Mouse (Mus musculus): ENCODE data around the gene Ucn3. TPM values are rescaled to one million over a fixed set of nuclear protein-coding genes. Genes with fewer than 3 reads are reported as not detected.
"Not testable (repeated sequence)": the region's sequence is repeated elsewhere in the genome, so short reads cannot be mapped to it uniquely, and the experiment has no call there.

The Ucn3 gene
- polyA plus RNA-seq, 1 experiment from 2014 or later = not detected

- 88% methylated on average over 5 of the region's 5 CpGs for WGBS
- Histone ChIP-seq H3K27ac (no peak overlapping the region), H3K9me3 (no peaks in the 10 kb centered on the region), H3K4me2 (no peak overlapping the region), H3K27me3 (no peaks in the 10 kb centered on the region), H3K9ac (no peak overlapping the region), H3K36me3 (0 out of 2 replicates have a peak, but pooled peaks cover 2% of the 10 kb centered on the region), H3K4me3 (no peak overlapping the region), H3K4me1 (no peaks in the 10 kb centered on the region)
- no peak for ATAC-seq (ENCODE audit: insufficient number of reproducible peaks, low FRiP score, low TSS enrichment, low read depth)
Measured at GRCm38 (mm10) chr13:3910356-3910755, 34.8 kb downstream of the Ucn3 start.

DNA sequence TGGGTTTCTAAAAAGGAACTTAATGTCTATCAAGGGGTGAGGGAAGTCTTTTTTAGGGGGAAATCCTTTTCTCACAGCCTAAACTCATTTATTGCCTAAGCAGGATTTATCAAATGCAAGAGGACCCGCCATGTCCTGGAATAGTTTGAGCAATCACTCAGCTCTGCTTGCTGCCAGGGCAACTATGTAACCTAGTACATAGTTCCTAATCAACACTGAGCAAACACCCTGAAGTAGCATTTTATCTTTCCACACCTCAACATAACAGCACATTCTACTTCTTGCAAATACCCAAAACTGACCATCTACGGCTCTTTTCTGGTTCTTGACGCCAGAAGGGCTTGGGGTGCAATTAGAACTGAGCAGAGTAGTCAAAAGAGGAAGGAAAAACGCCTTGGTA, 36.9 kb downstream of the Ucn3 start:
- no peaks in the 10 kb centered on the region for H3K9me3 ChIP-seq
- ATAC-seq (ENCODE audit: insufficient number of reproducible peaks, low FRiP score, low TSS enrichment, low read depth) = no peak
- 86% methylated on average over 4 of the region's 4 CpGs for WGBS

DNA sequence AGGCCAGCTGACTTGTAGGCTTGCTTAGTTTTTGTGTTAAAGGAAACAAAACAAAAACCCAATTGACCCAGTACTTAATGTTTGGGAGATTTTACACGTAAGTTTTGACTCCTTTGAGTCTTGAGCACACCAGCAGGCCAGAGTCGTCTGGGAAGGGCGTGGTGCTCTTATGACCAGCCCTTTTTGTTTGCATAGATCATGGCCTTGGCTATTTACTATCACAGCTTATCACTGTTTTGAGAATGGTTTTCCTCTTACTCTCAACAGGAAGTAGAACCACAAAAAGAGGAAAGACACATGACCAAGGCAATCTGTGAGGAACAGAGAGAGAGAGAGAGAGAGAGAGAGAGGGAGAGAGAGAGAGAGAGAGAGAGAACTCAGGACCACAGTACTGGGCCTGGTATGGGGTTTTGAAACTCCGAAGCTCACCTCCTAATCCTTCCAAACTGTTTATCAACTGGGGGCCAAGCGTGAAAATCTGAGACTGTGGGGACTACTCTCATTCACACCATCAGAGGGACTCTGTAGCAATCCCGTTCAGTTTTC, 37.9 kb downstream of the Ucn3 start:
- Histone ChIP-seq H3K4me2 (no peak overlapping the region), H3K4me1 (no peaks in the 10 kb centered on the region), H3K4me3 (no peak overlapping the region), H3K27me3 (no peaks in the 10 kb centered on the region), H3K36me3 (0 out of 2 replicates have a peak, but pooled peaks cover 2% of the 10 kb centered on the region), H3K9me3 (no peaks in the 10 kb centered on the region), H3K9ac (no peak overlapping the region), H3K27ac (no peak overlapping the region)
- ATAC-seq (ENCODE audit: insufficient number of reproducible peaks, low FRiP score, low TSS enrichment, low read depth) = no peak
- 83% methylated on average over 6 of the region's 6 CpGs for WGBS

More for the DNA sequence above, 36.9 kb downstream of the Ucn3 start:
- no peak overlapping the region for H3K27ac ChIP-seq
- H3K9ac ChIP-seq = no peak overlapping the region
- no peak overlapping the region for H3K4me2 ChIP-seq
- no peaks in the 10 kb centered on the region for H3K4me1 ChIP-seq
- H3K36me3 ChIP-seq = 0 out of 2 replicates have a peak, but pooled peaks cover 2% of the 10 kb centered on the region
- no peaks in the 10 kb centered on the region for H3K27me3 ChIP-seq
- H3K4me3 ChIP-seq = no peak overlapping the region

GRCm38 (mm10) chr13:3899301-3899700, 45.8 kb downstream of the Ucn3 start:
- H3K27ac ChIP-seq = no peak overlapping the region
- 86% methylated on average over 9 of the region's 9 CpGs for WGBS
- H3K4me1 ChIP-seq = peaks cover 3% of the 10 kb centered on the region; the same call in 1 of the 2 replicates
- H3K4me3 ChIP-seq = no peak overlapping the region
- no peaks in the 10 kb centered on the region for H3K27me3 ChIP-seq
- ATAC-seq (ENCODE audit: insufficient number of reproducible peaks, low FRiP score, low TSS enrichment, low read depth) = no peak
- H3K9me3 ChIP-seq = no peaks in the 10 kb centered on the region
- peaks cover 9% of the 10 kb centered on the region for H3K36me3 ChIP-seq
- H3K9ac ChIP-seq = no peak overlapping the region
- no peak overlapping the region for H3K4me2 ChIP-seq

DNA sequence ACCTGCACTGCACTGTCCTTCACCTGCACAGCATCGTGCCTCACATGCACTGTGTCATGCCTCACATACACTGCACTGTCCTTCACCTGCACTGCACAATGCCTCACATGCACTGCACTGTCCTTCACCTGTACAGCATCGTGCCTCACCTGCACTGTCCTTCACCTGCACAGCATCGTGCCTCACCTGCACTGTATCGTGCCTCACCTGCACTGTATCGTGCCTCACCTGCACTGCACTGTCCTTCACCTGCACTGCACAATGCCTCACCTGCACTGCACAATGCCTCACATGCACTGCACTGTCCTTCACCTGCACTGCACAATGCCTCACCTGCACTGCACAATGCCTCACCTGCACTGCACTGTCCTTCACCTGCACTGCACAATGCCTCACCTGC, 46.9 kb downstream of the Ucn3 start:
- not testable (repeated sequence) for H3K9ac ChIP-seq; ATAC-seq (ENCODE audit: insufficient number of reproducible peaks, low FRiP score, low TSS enrichment, low read depth); H3K4me2 ChIP-seq; H3K27ac ChIP-seq; H3K9me3 ChIP-seq; H3K36me3 ChIP-seq; H3K4me3 ChIP-seq; H3K27me3 ChIP-seq
- H3K4me1 ChIP-seq = peaks cover 11% of the 10 kb centered on the region; the same call in 1 of the 2 replicates
- 96% methylated on average over 5 of the region's 5 CpGs for WGBS

- ATAC-seq (ENCODE audit: insufficient number of reproducible peaks, low FRiP score, low TSS enrichment, low read depth) = no peak
- Histone ChIP-seq H3K4me2 (no peak overlapping the region), H3K4me1 (peaks cover 11% of the 10 kb centered on the region; the same call in 1 of the 2 replicates), H3K36me3 (peaks cover 9% of the 10 kb centered on the region), H3K9ac (no peak overlapping the region), H3K27me3 (no peaks in the 10 kb centered on the region), H3K27ac (no peak overlapping the region), H3K9me3 (no peaks in the 10 kb centered on the region), H3K4me3 (no peak overlapping the region)
- 30% methylated on average over 5 of the region's 5 CpGs for WGBS
Measured at GRCm38 (mm10) chr13:3896913-3897312, 48.2 kb downstream of the Ucn3 start.

DNA sequence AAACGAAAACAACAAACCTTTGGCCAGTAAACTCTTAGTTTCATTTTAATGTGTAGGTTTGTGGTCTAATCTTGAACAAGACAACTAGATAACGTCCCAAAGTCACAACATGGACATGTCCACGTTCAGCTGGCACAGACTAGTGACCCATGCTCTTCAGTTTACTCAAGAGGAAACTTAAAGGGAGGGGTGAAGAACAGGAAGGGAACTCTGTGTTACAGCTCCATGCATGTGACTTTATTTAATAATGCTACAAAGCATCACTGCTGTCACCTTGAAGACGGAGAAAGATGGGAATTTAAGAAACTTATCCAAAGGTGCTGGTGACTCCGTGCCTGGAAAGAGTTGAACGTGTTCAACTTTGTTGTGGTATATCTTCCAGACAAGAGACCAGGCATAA, 49.1 kb downstream of the Ucn3 start:
- no peak overlapping the region for H3K4me2 ChIP-seq
- no peak for ATAC-seq (ENCODE audit: insufficient number of reproducible peaks, low FRiP score, low TSS enrichment, low read depth)
- H3K27me3 ChIP-seq = no peaks in the 10 kb centered on the region
- peaks cover 9% of the 10 kb centered on the region for H3K36me3 ChIP-seq
- no peaks in the 10 kb centered on the region for H3K9me3 ChIP-seq
- peaks cover 16% of the 10 kb centered on the region; the same call in 1 of the 2 replicates for H3K4me1 ChIP-seq
- H3K27ac ChIP-seq = no peak overlapping the region
- H3K4me3 ChIP-seq = no peak overlapping the region
- WGBS = 89% methylated on average over 6 of the region's 6 CpGs
- no peak overlapping the region for H3K9ac ChIP-seq

- Histone ChIP-seq H3K4me3 (no peak overlapping the region), H3K9me3 (no peaks in the 10 kb centered on the region), H3K27ac (no peak overlapping the region), H3K4me1 (peaks cover 16% of the 10 kb centered on the region; the same call in 1 of the 2 replicates), H3K27me3 (no peaks in the 10 kb centered on the region), H3K4me2 (no peak overlapping the region), H3K36me3 (peaks cover 9% of the 10 kb centered on the region), H3K9ac (no peak overlapping the region)
- no peak for ATAC-seq (ENCODE audit: insufficient number of reproducible peaks, low FRiP score, low TSS enrichment, low read depth)
- WGBS = 85% methylated on average over 8 of the region's 8 CpGs
Measured at GRCm38 (mm10) chr13:3895397-3895980, 49.7 kb downstream of the Ucn3 start.

- Histone ChIP-seq H3K9me3 (no peaks in the 10 kb centered on the region), H3K4me2 (no peak overlapping the region), H3K36me3 (peaks cover 7% of the 10 kb centered on the region; the same call in 1 of the 2 replicates), H3K9ac (no peak overlapping the region), H3K27me3 (no peaks in the 10 kb centered on the region), H3K4me1 (peaks cover 22% of the 10 kb centered on the region; the same call in 1 of the 2 replicates), H3K4me3 (no peak overlapping the region), H3K27ac (no peak overlapping the region)
- 67% methylated on average over 8 of the region's 8 CpGs for WGBS
- ATAC-seq (ENCODE audit: insufficient number of reproducible peaks, low FRiP score, low TSS enrichment, low read depth) = no peak
Measured at GRCm38 (mm10) chr13:3894549-3894948, 50.6 kb downstream of the Ucn3 start.

DNA sequence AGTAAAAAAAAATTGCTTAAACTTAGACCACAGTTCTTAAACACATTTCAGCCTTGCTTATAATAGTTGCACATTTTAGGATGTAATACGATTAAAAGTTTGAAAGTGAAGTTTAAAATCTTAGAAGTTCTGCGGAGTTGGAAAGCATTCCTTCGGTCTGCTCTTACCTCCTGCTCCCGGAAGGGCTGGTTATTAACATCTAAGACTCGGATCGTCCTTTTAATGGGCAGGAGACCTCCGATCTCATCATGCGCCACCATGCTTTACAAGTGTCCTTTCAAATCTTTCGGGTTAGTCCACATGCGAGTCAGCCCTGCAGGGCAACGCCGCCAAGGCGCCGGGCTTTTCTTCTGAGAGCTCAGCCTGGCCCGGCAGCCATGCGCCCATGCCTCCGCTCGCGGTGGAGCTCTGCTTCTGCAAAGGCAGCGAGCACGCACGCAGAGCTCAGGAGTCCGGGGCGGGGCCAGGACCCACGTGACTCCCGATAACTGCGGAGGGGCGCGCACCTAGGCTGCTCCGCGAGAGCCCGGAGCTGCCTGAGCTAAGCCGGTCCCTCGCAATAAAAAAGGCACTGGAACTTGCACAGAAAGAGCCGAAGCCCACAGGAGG, 51.9 kb downstream of the Ucn3 start:
- H3K36me3 ChIP-seq = peaks cover 10% of the 10 kb centered on the region
- peak overlapping the region; percentile 92 for H3K27ac ChIP-seq
- H3K9ac ChIP-seq = peak overlapping the region; percentile 67
- peak overlapping the region; percentile 57 for H3K4me2 ChIP-seq
- WGBS = under 1% methylated on average over 35 of the region's 35 CpGs
- no peaks in the 10 kb centered on the region for H3K27me3 ChIP-seq
- H3K4me1 ChIP-seq = peaks cover 24% of the 10 kb centered on the region
- no peaks in the 10 kb centered on the region for H3K9me3 ChIP-seq
- peak; percentile 91 for ATAC-seq (ENCODE audit: insufficient number of reproducible peaks, low FRiP score, low TSS enrichment, low read depth)
- H3K4me3 ChIP-seq = peak overlapping the region; percentile 67

DNA sequence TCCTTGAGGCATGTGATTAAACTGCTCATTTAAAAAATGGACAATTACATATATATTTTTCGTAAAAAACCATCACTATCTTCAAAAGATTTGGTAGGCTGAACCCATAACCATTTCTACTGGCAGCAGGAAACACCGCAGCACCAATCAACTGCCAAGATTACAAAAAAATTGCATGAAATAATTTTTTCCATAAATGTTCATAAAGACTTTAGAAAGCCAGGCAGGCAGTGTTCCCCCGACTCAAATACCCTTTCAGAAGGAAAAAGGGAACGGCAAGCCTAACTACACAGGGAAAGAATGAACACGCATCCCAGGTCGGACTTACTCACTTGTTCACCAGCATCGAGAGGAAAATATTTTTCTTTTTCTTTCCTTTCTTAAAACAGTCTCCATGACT, 52.5 kb downstream of the Ucn3 start:
- Histone ChIP-seq H3K4me2 (peak overlapping the region; percentile 57), H3K27me3 (no peaks in the 10 kb centered on the region), H3K9me3 (no peaks in the 10 kb centered on the region), H3K4me1 (peaks cover 24% of the 10 kb centered on the region), H3K36me3 (peaks cover 16% of the 10 kb centered on the region), H3K27ac (peak overlapping the region; percentile 92), H3K4me3 (peak overlapping the region; percentile 67), H3K9ac (peak overlapping the region; percentile 67)
- 4% methylated on average over 7 of the region's 7 CpGs for WGBS
- ATAC-seq (ENCODE audit: insufficient number of reproducible peaks, low FRiP score, low TSS enrichment, low read depth) = no peak

- no peaks in the 10 kb centered on the region for H3K27me3 ChIP-seq
- ATAC-seq (ENCODE audit: insufficient number of reproducible peaks, low FRiP score, low TSS enrichment, low read depth) = no peak
- peaks cover 26% of the 10 kb centered on the region for H3K36me3 ChIP-seq
- H3K4me2 ChIP-seq = peak overlapping the region; percentile 57
- peak overlapping the region; percentile 92 for H3K27ac ChIP-seq
- H3K4me3 ChIP-seq = peak overlapping the region; percentile 67
- H3K9ac ChIP-seq = peak overlapping the region; percentile 67
- peaks cover 24% of the 10 kb centered on the region for H3K4me1 ChIP-seq
- no peaks in the 10 kb centered on the region for H3K9me3 ChIP-seq
- 23% methylated on average over 8 of the region's 8 CpGs for WGBS
Measured at GRCm38 (mm10) chr13:3891479-3892087, 53.6 kb downstream of the Ucn3 start.
